Mouse (Mus musculus): ENCODE measurements around the gene Pcnx3. TPM values are rescaled to one million over a fixed set of nuclear protein-coding genes. Genes with fewer than 3 reads are reported as not detected.

Pcnx3 gene
- total RNA-seq, 2 experiments from 2014 or later: 12.2 to 15.2 TPM

Small RNAs within 50 kb of the gene (microRNA-seq; reads per million reads assigned to microRNA genes)
- gene Mir6987: 0 to 0.74 reads per million in 2 experiments

Other genes with a start within 250 kb of the Pcnx3 start
- gene Fosl1, start 241.4 kb downstream of the Pcnx3 start, total RNA-seq (2021): not detected
- 1 to 10 TPM; 4.7 to 6.0 TPM for gene Ccdc85b, start 231.0 kb downstream of the Pcnx3 start, total RNA-seq (2021)
- 10 to 100 TPM; 35.2 to 41.5 TPM for gene Fibp, start 228.3 kb downstream of the Pcnx3 start, total RNA-seq (2021)
- gene Ctsw, start 220.4 kb downstream of the Pcnx3 start, total RNA-seq (2021): not detected
- gene Efemp2, start 215.0 kb downstream of the Pcnx3 start, total RNA-seq (2021): 1 to 10 TPM; 5.3 to 6.3 TPM
- 10 to 100 TPM; 16.1 to 19.8 TPM for gene Mus81, start 200.5 kb downstream of the Pcnx3 start, total RNA-seq (2021)
- 10 to 100 TPM; 67.8 to 72.7 TPM for gene Cfl1, start 198.5 kb downstream of the Pcnx3 start, total RNA-seq (2021)
- gene 1700020D05Rik, start 185.1 kb downstream of the Pcnx3 start, total RNA-seq (2021): under 1 TPM; 0.33 to 0.59 TPM
- 1 to 10 TPM; 5.2 to 7.8 TPM for gene Snx32, start 178.4 kb downstream of the Pcnx3 start, total RNA-seq (2021)
- not detected for gene Ovol1, start 128.3 kb downstream of the Pcnx3 start, total RNA-seq (2021)
- 1 to 10 TPM; 1.9 to 2.0 TPM for gene Ap5b1, start 120.9 kb downstream of the Pcnx3 start, total RNA-seq (2021)
- gene Rnaseh2c, start 87.0 kb downstream of the Pcnx3 start, total RNA-seq (2021): 10 to 100 TPM; 35.8 to 38.6 TPM
- 10 to 100 TPM; 23.3 to 25.4 TPM for gene Kat5, start 78.7 kb downstream of the Pcnx3 start, total RNA-seq (2021)
- gene Rela, start 51.4 kb downstream of the Pcnx3 start, total RNA-seq (2021): 10 to 100 TPM; 12.4 to 14.9 TPM
- 1 to 10 TPM; 6.9 to 9.5 TPM for gene Sipa1, start 25.2 kb downstream of the Pcnx3 start, total RNA-seq (2021)
- gene Map3k11, start 166 bp downstream of the Pcnx3 start, total RNA-seq (2021): 10 to 100 TPM; 10.8 to 11.3 TPM
- gene Kcnk7, start 15.5 kb upstream of the Pcnx3 start, total RNA-seq (2021): not detected
- gene Ehbp1l1, start 37.4 kb upstream of the Pcnx3 start, total RNA-seq (2021): 100 to 1,000 TPM; 235 to 261 TPM
- gene Fam89b, start 40.7 kb upstream of the Pcnx3 start, total RNA-seq (2021): 10 to 100 TPM; 19.7 to 22.8 TPM
- 10 to 100 TPM; 43.4 to 44.2 TPM for gene Ltbp3, start 52.0 kb upstream of the Pcnx3 start, total RNA-seq (2021)
- 10 to 100 TPM; 70.8 to 71.1 TPM for gene Scyl1, start 82.5 kb upstream of the Pcnx3 start, total RNA-seq (2021)
- gene Frmd8, start 186.4 kb upstream of the Pcnx3 start, total RNA-seq (2021): 1 to 10 TPM; 4.5 to 5.0 TPM
- gene Slc25a45, start 188.9 kb upstream of the Pcnx3 start, total RNA-seq (2021): 1 to 10 TPM in 1 of 2 experiments, under 1 TPM in 1; 0.99 to 1.0 TPM
- gene Tigd3, start 205.2 kb upstream of the Pcnx3 start, total RNA-seq (2021): under 1 TPM in 1 of 2 experiments, not detected in 1; 0.20 TPM
- 10 to 100 TPM; 75.1 to 81.4 TPM for gene Dpf2, start 224.1 kb upstream of the Pcnx3 start, total RNA-seq (2021)
- gene Cdc42ep2, start 235.9 kb upstream of the Pcnx3 start, total RNA-seq (2021): 10 to 100 TPM; 10.1 to 12.4 TPM